Mouse (Mus musculus): ENCODE results near the gene Serinc2.

DNA sequence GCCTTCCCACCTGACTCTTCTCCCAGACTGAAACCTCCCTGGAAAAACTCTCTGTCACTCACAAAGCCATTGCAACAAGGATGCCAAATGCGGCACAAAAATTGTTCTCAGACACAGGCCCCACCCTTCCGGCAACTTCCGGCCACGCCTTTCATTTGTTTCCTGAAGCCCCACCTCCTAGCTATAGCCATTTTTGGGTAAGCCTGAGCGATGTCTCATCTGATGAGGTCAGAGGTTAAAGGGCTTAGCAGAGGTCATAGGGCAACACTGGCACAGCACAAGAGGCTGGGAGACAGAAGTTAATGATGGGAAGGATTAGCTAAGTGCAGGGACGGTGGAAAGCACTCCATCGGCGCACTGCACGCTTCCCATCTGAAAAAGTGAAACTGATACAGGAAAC, 12.4 kb downstream of the Serinc2 start:
- TF ChIP-seq CTCF (IDR thresholded peaks at IDR 0.05; ENCODE audit: low read depth) = no peak
- no peak for TF ChIP-seq EP300 (IDR thresholded peaks at IDR 0.05; ENCODE audit: low read depth)
